Mouse (Mus musculus) layer of hippocampus, adult 11-12 months (tissue): ENCODE measurements around the gene Slc2a8.

Source experiments
- DNase-seq: peaks from one replicate; pipeline ENCODE4 v3.0.0; 2022; ENCODE audit warnings: low spot score

The Slc2a8 gene

GRCm38 (mm10) chr2:32971235-32971634 is 10.6 kb downstream of the Slc2a8 start:
- DNase-seq = no peak

GRCm38 (mm10) chr2:32969326-32969725 is 12.6 kb downstream of the Slc2a8 start:
- DNase-seq = peak; percentile 51

- DNase-seq = no peak
These were observed 13.8 kb downstream of the Slc2a8 start for GRCm38 (mm10) chr2:32968024-32968614.

GRCm38 (mm10) chr2:32966689-32967631 is 14.9 kb downstream of the Slc2a8 start:
- DNase-seq = peak; percentile 87

- no peak for DNase-seq
These were observed 15.6 kb downstream of the Slc2a8 start for GRCm38 (mm10) chr2:32966184-32966688.

- no peak for DNase-seq
These were observed 16.2 kb downstream of the Slc2a8 start for GRCm38 (mm10) chr2:32965511-32966183.

- DNase-seq = no peak
These were observed 17.0 kb downstream of the Slc2a8 start for GRCm38 (mm10) chr2:32964659-32965457.

- DNase-seq = no peak
These were observed 17.9 kb downstream of the Slc2a8 start for GRCm38 (mm10) chr2:32963981-32964380.

- no peak for DNase-seq
These were observed 18.3 kb downstream of the Slc2a8 start for GRCm38 (mm10) chr2:32963544-32963943.

- no peak for DNase-seq
These were observed 19.0 kb downstream of the Slc2a8 start for GRCm38 (mm10) chr2:32962875-32963220.

GRCm38 (mm10) chr2:32962062-32962874 is 19.6 kb downstream of the Slc2a8 start:
- no peak for DNase-seq

- peak; percentile 95 for DNase-seq
These were observed 20.5 kb downstream of the Slc2a8 start, which contains the start of the genes Rpl12 and Lrsam1 for GRCm38 (mm10) chr2:32961192-32961995. Rpl12 (plus strand) TSS chr2:32961559. Lrsam1 (minus strand) TSS chr2:32961614.

- no peak for DNase-seq
These were observed 21.6 kb downstream of the Slc2a8 start for GRCm38 (mm10) chr2:32960273-32960672.

GRCm38 (mm10) chr2:32957344-32957743 is 24.5 kb downstream of the Slc2a8 start:
- DNase-seq = no peak

GRCm38 (mm10) chr2:32954581-32954980 is 27.3 kb downstream of the Slc2a8 start:
- DNase-seq = no peak

GRCm38 (mm10) chr2:32947454-32947853 is 34.4 kb downstream of the Slc2a8 start:
- no peak for DNase-seq

- DNase-seq = no peak
These were observed 41.4 kb downstream of the Slc2a8 start for GRCm38 (mm10) chr2:32940483-32940882.

- peak; percentile 69 for DNase-seq
These were observed 42.5 kb downstream of the Slc2a8 start for GRCm38 (mm10) chr2:32939418-32939817.

GRCm38 (mm10) chr2:32938741-32939140 is 43.1 kb downstream of the Slc2a8 start:
- no peak for DNase-seq

GRCm38 (mm10) chr2:32931730-32932129 is 50.2 kb downstream of the Slc2a8 start:
- no peak for DNase-seq
